Mouse (Mus musculus): ENCODE results near the gene Marveld3.

Gene Marveld3

DNA sequence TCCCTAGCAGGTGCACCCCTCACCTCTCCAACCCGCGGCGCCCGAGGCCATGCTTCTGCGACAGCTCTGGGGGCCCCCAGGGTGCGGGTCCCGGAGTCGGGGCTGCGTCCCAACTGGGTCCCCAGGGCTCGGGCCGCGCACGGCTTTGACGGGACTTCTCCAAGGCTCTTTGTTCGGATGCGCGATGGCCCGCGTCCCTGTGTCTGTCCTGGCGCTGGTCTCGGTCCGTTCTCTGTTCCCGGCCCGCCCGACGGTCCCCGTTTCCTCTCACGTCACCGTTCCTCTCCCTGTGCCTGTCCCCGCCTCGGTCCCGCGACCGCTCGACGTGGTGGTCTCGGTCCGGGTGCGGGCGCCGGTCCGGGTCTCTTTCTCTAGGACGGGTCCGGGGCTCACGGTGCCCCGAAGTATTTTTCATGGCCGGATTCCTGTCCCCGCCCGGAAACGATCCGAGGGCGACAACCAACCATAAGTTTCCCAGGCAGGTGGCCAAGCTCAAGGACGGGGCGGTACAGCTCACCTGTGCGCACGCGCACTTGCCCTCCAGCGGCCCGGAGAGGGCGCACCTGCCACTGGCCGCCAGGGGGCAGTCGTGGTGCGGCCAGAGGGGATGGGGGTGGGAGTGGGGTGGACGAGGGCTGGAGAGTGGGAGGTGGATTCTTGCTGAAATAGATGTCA is at the start of gene Marveld3:
Gene Marveld3 (minus strand): TSS at position 511 of the 675 bp plus-strand sequence.
- DNase-seq (ENCODE audit: low spot score) = peak; percentile 57

- peak; percentile 69 for DNase-seq (ENCODE audit: low spot score)
These were observed 48.9 kb upstream of the Marveld3 start for GRCm38 (mm10) chr8:110010868-110011267.

DNA sequence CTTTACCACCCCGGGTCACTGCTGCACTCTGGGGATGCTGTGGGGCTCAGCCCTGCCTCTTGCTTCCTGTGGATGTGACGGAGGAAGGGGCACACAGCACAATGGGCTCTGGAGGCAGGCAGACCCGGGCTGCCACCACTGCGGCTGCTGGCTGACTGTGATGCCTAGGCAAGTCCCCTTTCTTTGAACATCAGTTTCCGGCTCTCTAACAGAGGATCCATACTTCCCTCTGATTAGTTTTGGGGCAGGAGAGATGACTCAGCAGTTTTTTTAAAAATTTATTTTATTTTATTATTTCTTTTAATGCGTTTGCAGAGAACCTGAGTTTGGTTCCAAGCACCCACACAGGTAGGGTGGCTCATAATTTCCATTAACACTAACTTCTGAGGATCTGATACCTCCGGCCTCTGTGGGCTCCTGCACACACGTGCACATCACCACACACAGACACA is 47.0 kb upstream of the Marveld3 start:
- DNase-seq (ENCODE audit: low spot score) = no peak

DNA sequence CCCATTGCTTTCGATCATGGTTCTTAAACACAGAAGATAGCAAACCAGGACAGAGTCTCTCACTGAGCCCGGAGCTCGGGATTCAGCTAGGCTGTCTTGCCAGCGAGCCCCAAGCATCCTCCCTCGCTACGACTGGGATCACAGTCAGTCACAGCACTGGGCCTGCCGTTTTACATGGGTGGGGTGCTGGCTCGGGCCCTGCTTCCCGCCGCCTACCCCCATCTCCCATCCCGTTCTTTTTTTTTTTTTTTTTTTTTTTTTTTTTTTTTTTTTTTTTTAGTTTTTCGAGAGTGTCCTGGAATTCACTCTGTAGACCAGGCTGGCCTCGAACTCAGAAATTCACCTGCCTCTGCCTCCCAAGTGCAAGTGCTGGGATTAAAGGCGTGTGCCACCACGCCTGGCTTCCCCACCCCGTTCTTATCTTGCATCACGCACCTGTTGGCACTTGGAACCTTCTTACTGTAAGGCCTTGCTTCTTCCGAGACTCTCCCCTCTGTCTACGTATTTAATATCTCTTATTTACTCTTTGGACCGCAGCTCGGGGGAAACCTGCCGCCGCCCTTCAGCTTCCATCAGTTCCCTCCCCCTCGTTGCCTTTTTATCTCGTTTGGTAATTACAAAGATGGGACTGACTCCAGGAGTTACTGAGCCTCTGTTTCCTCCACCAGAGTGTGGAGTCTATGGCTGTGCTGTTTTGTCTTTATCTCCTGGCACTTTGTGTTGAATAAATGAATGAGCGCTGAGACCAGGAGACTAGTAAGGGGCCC is 46.4 kb upstream of the Marveld3 start:
- DNase-seq (ENCODE audit: low spot score) = no peak

DNA sequence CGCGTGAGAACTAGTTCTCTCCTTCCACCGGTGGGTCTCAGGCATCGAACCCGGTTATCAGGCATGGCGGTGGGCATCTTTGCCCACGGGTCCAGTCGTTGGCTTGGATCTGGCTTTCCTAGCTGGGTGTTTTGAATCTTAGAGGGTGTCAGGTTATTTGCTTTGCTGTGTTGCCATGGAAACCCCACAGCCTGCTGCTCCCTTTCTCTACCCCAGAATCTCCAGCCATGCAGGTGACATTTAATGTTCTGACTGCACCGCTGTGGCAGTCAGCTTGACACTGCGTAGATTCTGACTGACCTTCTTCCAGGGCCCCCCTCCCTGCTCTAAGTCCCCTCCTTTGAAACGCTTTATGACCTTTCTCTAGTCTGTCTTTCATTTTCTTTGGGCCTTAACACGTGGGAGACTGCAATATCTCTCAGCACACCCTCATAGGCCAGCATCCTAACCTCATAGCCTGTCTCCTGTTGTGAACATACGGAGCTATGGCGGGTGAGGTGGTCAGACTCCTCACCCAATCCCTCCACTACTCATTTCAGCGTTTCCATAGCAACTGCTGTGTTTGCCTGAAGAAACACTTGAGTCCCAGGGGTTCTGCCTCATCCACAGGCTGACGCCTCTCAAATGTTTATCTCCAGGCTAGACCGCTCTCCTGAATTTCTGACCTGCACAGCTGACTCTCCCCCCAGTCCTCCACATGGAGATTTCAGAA is 44.5 kb upstream of the Marveld3 start:
- peak; percentile 29 for DNase-seq (ENCODE audit: low spot score)

DNA sequence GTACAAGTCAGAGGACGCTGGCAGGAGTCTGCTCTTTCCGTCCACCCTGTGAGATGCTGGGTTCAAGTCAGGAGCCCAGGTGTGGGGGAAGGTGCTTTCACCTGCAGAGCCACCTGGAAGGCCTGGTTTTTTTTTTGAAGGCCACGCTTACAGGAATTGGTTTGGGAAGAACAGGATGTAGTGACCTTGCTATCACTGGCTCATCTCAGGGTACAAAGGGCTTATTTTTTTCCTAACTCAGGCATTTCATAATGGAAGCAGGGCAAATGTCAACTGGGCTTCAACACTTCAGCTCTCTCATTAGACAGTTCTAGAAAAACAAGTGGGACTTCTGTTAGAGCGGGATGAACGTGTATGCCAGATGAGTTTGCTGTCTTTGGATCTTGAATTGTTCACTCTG is 42.3 kb upstream of the Marveld3 start:
- no peak for DNase-seq (ENCODE audit: low spot score)

DNA sequence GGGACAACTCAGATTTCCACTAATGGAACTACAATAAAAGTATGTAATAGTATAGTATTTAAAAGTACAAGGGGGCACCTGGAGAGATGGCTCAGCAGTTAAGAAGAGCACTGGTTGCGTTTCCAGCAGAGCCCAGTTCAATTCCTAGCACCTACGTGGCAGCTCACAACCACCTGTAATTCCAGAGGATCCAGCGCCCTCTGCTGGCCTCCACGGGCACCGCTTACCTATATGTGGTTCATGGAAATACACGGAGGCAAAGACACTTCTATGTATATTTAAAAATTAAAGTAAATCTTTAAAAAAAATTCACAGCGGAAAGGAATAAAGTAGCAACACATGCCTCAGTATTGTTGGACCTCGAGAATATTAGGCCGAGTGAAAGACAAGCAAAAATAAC is 41.0 kb upstream of the Marveld3 start:
- DNase-seq (ENCODE audit: low spot score) = peak; percentile 45

- no peak for DNase-seq (ENCODE audit: low spot score)
These were observed 38.0 kb upstream of the Marveld3 start for GRCm38 (mm10) chr8:109999974-110000373.

DNA sequence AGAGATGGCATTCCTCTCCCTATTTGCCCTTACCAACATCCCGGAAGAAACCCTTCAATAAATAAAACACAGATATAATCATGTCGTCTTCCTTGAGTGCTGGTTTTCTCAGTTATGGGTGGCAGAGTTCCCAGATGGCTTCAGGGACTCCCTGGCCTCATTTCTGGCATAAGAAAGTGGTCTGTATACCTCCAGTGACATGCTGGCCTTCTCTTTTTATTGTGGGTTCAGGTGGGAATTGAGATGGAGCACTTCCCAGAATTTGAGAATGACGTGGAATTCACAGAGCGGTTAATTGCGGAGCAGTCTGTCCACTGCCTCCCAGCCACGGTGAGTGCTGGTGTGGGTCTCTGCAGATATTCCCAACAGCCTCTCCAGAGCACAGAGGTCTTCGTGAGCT is 36.1 kb upstream of the Marveld3 start:
- no peak for DNase-seq (ENCODE audit: low spot score)

DNA sequence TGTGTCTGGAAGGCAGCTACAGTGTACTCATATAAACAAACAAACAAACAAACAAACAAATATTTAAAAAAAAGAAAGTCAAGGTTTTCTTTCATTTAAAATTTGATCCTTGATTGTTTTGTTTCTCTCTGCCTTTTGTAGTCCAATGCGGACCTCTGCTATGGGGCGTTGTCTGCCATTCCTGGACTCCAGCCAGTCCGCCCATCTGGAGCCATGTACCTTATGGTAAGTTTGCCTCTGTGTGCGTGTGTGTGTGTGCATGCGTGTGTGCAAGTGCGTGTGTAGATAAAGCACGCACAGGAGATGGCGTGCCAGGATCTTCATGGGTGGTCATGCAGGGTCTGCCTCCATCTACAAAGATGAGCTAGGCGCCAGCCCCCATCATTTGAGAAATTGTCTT is 35.4 kb upstream of the Marveld3 start:
- DNase-seq (ENCODE audit: low spot score) = no peak

DNA sequence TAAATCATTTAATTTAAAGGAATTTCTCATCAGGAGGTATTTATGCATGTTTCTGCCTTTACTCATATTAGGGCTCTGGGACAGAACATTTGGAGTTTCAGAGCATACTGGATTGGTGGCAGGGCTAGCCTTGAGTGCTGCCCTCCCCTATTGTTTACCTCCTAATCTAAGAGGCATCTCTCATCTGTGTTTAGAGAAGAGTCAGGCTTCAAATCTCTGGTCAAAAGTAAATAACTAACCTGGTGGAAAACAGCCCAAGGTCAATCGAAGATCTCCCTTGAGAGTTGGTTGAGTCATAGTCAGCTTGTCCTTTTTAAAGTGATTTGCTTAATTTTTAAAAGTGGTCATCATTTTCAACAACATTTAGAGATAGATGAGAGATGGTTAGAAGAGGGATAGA is 30.9 kb upstream of the Marveld3 start:
- no peak for DNase-seq (ENCODE audit: low spot score)

DNA sequence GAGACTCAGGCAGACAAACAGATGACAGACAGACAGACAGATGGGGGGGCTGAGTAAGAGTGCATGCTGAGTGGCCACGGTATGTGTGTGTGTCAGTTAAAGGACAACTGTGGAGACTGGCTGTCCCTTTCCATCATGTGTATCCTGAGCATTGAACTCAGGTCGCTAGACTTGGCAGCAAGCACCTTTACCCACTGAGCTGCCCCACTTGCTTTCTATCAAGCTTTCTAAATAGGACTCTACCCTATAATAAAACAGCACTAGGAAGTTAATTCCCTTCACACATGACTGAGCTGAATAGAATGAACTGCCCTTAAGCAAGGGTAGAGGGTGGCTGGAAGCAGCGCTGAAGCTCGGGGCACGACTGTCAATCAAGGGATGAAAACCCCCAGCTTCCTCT is 30.2 kb upstream of the Marveld3 start:
- DNase-seq (ENCODE audit: low spot score) = no peak

DNA sequence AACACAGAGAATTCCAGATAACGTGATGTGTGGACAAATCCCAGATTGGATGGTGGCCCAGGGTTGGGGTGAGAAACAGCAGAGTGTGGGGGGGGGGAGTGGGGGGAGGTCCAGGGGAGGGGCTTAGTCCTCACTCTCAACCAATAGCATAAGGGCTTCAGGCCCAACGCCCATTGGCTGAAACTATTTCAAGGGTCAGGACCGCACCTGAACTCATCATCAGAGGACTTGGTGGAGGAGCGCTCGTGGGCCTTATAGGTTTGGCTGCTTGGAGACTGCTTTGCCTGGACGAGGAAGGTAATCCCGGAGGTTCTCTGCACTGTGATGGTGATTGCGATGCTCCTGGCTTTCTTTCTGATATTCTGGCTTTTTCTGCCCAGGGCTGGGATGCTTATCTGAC is 28.2 kb upstream of the Marveld3 start, which contains the start of gene Tat:
Gene Tat (plus strand): TSS at position 214 of the 400 bp plus-strand sequence.
- no peak for DNase-seq (ENCODE audit: low spot score)

- no peak for DNase-seq (ENCODE audit: low spot score)
These were observed 27.1 kb upstream of the Marveld3 start for GRCm38 (mm10) chr8:109989151-109989550.

GRCm38 (mm10) chr8:109987776-109988175 is 25.8 kb upstream of the Marveld3 start:
- DNase-seq (ENCODE audit: low spot score) = no peak

DNA sequence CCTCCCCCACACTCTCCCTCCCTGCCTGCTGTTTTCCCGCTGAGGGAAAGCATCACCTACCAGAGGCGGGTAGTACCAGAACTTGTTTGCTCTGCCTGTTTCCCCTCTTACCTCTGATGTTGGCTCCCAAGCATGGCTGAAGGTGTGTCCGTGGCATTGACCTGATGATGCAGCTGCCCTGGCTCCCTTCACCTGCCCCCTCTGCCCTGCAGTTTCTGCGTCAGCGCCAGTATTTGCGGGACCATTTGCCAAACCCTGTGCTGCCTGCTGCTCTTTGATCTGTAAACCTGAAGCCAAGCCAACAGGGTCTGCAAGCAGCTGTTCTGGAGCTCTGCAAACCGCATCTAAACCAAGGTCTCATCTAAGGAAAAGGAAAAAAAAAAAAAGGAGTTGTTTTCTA is 24.4 kb upstream of the Marveld3 start:
- DNase-seq (ENCODE audit: low spot score) = no peak

GRCm38 (mm10) chr8:109983944-109984343 is 21.9 kb upstream of the Marveld3 start:
- no peak for DNase-seq (ENCODE audit: low spot score)

DNA sequence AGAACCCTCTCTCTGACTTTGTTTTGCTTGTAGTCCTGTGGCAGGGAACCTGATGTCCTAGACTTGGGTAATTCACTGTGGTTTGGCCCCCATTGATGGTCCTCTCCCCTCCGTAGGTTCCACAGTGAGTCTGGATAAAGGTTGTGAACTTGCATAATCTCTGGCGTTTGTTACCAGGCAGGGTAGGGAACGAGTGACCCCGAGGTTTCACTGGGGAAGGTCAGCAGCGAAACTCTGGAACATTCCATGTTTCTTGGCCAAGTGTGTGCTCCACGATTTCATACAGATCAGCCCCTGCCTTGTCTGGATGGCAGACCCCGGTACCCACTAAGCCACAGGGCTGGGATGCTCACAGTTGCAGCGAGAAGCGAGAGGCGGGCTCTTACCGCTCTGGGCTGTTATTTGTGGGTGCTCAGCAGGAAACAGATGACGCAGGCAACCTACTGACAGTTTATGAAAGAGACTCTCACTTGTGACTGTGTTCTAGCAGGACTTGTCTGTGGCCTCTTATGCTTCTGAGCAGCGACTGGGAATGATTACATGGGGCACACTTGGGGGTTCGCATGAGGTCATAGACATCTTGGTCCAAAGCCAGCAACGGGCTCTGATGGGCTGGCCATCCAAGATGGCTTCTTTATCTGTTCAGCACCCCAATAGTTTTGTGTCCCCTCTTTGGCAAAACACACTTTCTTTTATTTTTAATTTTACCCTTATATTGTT is 20.5 kb upstream of the Marveld3 start:
- no peak for DNase-seq (ENCODE audit: low spot score)

- no peak for DNase-seq (ENCODE audit: low spot score)
These were observed 17.3 kb upstream of the Marveld3 start for GRCm38 (mm10) chr8:109979339-109979738.

DNA sequence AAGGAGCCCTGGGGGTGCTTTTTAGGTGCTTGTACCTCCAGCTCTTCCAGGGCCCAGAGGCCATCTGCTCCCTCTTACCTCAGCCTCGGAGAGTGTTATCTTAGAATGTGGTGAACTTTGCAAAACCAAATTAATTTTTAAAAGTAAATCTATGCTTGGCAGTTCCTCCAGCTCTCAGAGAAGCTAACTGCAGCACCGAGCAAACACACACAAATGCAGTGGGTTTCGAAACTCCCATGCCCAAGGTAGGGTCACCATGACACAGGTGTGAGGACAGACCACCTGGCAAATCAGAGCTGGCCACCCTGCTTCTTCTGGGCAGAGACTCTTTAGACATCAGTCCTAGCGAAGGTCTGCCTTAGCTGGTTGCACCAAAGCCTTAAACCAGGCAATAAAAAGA is 10.9 kb upstream of the Marveld3 start:
- DNase-seq (ENCODE audit: low spot score) = no peak

DNA sequence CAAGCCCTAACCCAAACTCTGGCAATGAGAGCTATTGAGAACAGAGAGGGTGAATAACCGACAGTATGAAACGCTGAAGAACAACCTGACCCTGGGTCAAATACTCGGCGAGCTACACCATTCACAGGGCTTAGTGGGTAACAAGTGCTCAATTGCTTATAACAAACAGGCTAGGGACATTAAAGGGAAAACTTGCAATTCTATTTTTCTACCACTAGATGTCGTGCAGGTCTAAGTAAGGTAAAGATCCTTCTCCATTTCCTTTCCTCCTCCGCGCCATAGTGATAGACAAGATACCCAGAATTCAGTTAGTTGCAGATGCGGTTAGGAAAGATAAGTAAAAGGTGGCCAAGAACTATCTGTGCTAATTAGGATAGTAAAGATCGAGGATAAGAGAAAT is 8.3 kb upstream of the Marveld3 start:
- DNase-seq (ENCODE audit: low spot score) = peak; percentile 72

DNA sequence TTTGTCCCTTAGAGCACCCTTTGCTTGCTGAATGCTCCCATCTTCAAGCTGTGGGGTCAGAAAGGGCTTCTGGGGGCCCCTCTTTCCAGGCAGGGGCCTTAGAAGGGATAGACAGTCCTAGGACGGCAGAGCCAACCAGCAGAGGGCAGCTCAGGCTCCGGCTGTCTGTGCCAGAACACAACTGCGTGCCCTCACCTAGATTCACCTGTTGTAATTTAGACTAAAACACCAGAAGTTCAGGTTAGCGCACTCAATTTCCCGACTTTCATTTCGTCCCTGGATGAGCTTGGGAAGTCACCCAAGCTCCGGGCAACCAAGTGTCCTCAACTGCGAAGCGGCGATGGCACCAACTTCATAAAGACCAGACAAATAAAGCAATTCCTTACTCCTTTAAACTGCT is 6.8 kb upstream of the Marveld3 start:
- no peak for DNase-seq (ENCODE audit: low spot score)

All from embryo, embryonic 10.5 days (tissue).